Mouse (Mus musculus): ENCODE results near the gene Olfr1185-ps1. TPM values are rescaled to one million over a fixed set of nuclear protein-coding genes. Genes with fewer than 3 reads are reported as not detected.
"Not testable (repeated sequence)": the region's sequence is repeated elsewhere in the genome, so short reads cannot be mapped to it uniquely, and the experiment has no call there.

Gene Olfr1185-ps1
- polyA plus RNA-seq (2014; fragmentation: Nextera tagmentation; extraction: Ambion mirVana): not detected in 2 replicates

- H3K9ac ChIP-seq (ENCODE audit: low read length): no peak within 1 kb of the TSS
- ATAC-seq (replicated peaks; ENCODE audit: low FRiP score, low TSS enrichment, low read depth): no peak
- H3K4me2 ChIP-seq (ENCODE audit: low read length): no peak within 1 kb of the TSS
- WGBS: 67% methylated on average over 2 of the region's 2 CpGs
- no peak within 1 kb of the TSS for H3K27ac ChIP-seq (ENCODE audit: low read depth)
- no peak within 1 kb of the TSS for H3K4me3 ChIP-seq (ENCODE audit: low read depth, low read length)
- no peaks in the 10 kb centered on the region for H3K9me3 ChIP-seq (ENCODE audit: control insufficient read depth, low read length)
- no peaks in the 10 kb centered on the region for H3K36me3 ChIP-seq (ENCODE audit: control insufficient read depth, insufficient read depth, low read length)
- H3K4me1 ChIP-seq (replicated peaks; ENCODE audit: control insufficient read depth, insufficient read depth, low read length): no peaks in the 10 kb centered on the region
- DNase-seq (ENCODE audit: low spot score): no peak
- no peaks in the 10 kb centered on the region for H3K27me3 ChIP-seq (replicated peaks; ENCODE audit: control insufficient read depth, insufficient read depth, low read length)
These were observed at the start of gene Olfr1185-ps1 for GRCm38 (mm10) chr2:88493020-88493419. TSS of gene Olfr1185-ps1 (plus strand) at chr2:88493320.

- no peaks in the 10 kb centered on the region for H3K36me3 ChIP-seq (ENCODE audit: control insufficient read depth, insufficient read depth, low read length)
- H3K4me1 ChIP-seq (replicated peaks; ENCODE audit: control insufficient read depth, insufficient read depth, low read length): no peaks in the 10 kb centered on the region
- H3K4me3 ChIP-seq (ENCODE audit: low read depth, low read length): no peak within 1 kb of the TSS
- no peak for DNase-seq (ENCODE audit: low spot score)
- no peak within 1 kb of the TSS for H3K27ac ChIP-seq (ENCODE audit: low read depth)
- 92% methylated on average over 1 of the region's 1 CpGs for WGBS
- no peak for ATAC-seq (replicated peaks; ENCODE audit: low FRiP score, low TSS enrichment, low read depth)
- H3K9me3 ChIP-seq (ENCODE audit: control insufficient read depth, low read length): no peaks in the 10 kb centered on the region
- no peaks in the 10 kb centered on the region for H3K27me3 ChIP-seq (replicated peaks; ENCODE audit: control insufficient read depth, insufficient read depth, low read length)
- H3K4me2 ChIP-seq (ENCODE audit: low read length): no peak within 1 kb of the TSS
- H3K9ac ChIP-seq (ENCODE audit: low read length): no peak within 1 kb of the TSS
These were observed 44.1 kb upstream of the Olfr1185-ps1 start, which contains the start of gene Gm13757 for GRCm38 (mm10) chr2:88449031-88449430. TSS of gene Gm13757 (minus strand) at chr2:88449131.

- not testable (repeated sequence) for H3K36me3 ChIP-seq (ENCODE audit: control insufficient read depth, insufficient read depth, low read length); H3K4me2 ChIP-seq (ENCODE audit: low read length); H3K4me1 ChIP-seq (replicated peaks; ENCODE audit: control insufficient read depth, insufficient read depth, low read length); ATAC-seq (replicated peaks; ENCODE audit: low FRiP score, low TSS enrichment, low read depth); H3K9me3 ChIP-seq (ENCODE audit: control insufficient read depth, low read length); H3K27ac ChIP-seq (ENCODE audit: low read depth); DNase-seq (ENCODE audit: low spot score); H3K9ac ChIP-seq (ENCODE audit: low read length); H3K4me3 ChIP-seq (ENCODE audit: low read depth, low read length); H3K27me3 ChIP-seq (replicated peaks; ENCODE audit: control insufficient read depth, insufficient read depth, low read length)
- WGBS: 90% methylated on average over 1 of the region's 1 CpGs
These were observed 38.6 kb upstream of the Olfr1185-ps1 start, which contains the start of gene Olfr1183 for GRCm38 (mm10) chr2:88454567-88454966. TSS of gene Olfr1183 (plus strand) at chr2:88454867.

GRCm38 (mm10) chr2:88483298-88483697 is 9.8 kb upstream of the Olfr1185-ps1 start, which contains the start of gene Olfr1184:
TSS of gene Olfr1184 (plus strand) at chr2:88483598.
- Histone ChIP-seq H3K27me3 (replicated peaks; ENCODE audit: control insufficient read depth, insufficient read depth, low read length) (no peaks in the 10 kb centered on the region), H3K4me2 (ENCODE audit: low read length) (no peak within 1 kb of the TSS)
- ATAC-seq (replicated peaks; ENCODE audit: low FRiP score, low TSS enrichment, low read depth): no peak

GRCm38 (mm10) chr2:88518251-88518650 is 25.1 kb downstream of the Olfr1185-ps1 start, which contains the start of gene Olfr1186:
TSS of gene Olfr1186 (plus strand) at chr2:88518551.
- Histone ChIP-seq H3K4me3 (ENCODE audit: low read depth, low read length) (no peak within 1 kb of the TSS), H3K9ac (ENCODE audit: low read length) (no peak within 1 kb of the TSS), H3K27ac (ENCODE audit: low read depth) (no peak within 1 kb of the TSS), H3K4me1 (replicated peaks; ENCODE audit: control insufficient read depth, insufficient read depth, low read length) (no peaks in the 10 kb centered on the region), H3K36me3 (ENCODE audit: control insufficient read depth, insufficient read depth, low read length) (no peaks in the 10 kb centered on the region), H3K4me2 (ENCODE audit: low read length) (no peak within 1 kb of the TSS), H3K9me3 (ENCODE audit: control insufficient read depth, low read length) (no peaks in the 10 kb centered on the region), H3K27me3 (replicated peaks; ENCODE audit: control insufficient read depth, insufficient read depth, low read length) (no peaks in the 10 kb centered on the region)
- DNase-seq (ENCODE audit: low spot score) (no peak), ATAC-seq (replicated peaks; ENCODE audit: low FRiP score, low TSS enrichment, low read depth) (no peak)
- 90% methylated on average over 2 of the region's 2 CpGs for WGBS

More at GRCm38 (mm10) chr2:88483298-88483697, 9.8 kb upstream of the Olfr1185-ps1 start, which contains the start of gene Olfr1184:
- WGBS: 86% methylated on average over 2 of the region's 2 CpGs
- Histone ChIP-seq H3K4me1 (replicated peaks; ENCODE audit: control insufficient read depth, insufficient read depth, low read length) (no peaks in the 10 kb centered on the region), H3K36me3 (ENCODE audit: control insufficient read depth, insufficient read depth, low read length) (no peaks in the 10 kb centered on the region), H3K9me3 (ENCODE audit: control insufficient read depth, low read length) (no peaks in the 10 kb centered on the region), H3K4me3 (ENCODE audit: low read depth, low read length) (no peak within 1 kb of the TSS), H3K9ac (ENCODE audit: low read length) (no peak within 1 kb of the TSS), H3K27ac (ENCODE audit: low read depth) (no peak within 1 kb of the TSS)
- DNase-seq (ENCODE audit: low spot score): no peak

- Histone ChIP-seq H3K4me1 (replicated peaks; ENCODE audit: control insufficient read depth, insufficient read depth, low read length) (no peaks in the 10 kb centered on the region), H3K9me3 (ENCODE audit: control insufficient read depth, low read length) (no peaks in the 10 kb centered on the region), H3K27ac (ENCODE audit: low read depth) (no peak overlapping the region), H3K36me3 (ENCODE audit: control insufficient read depth, insufficient read depth, low read length) (no peaks in the 10 kb centered on the region), H3K9ac (ENCODE audit: low read length) (no peak overlapping the region), H3K4me3 (ENCODE audit: low read depth, low read length) (no peak overlapping the region), H3K4me2 (ENCODE audit: low read length) (no peak overlapping the region), H3K27me3 (replicated peaks; ENCODE audit: control insufficient read depth, insufficient read depth, low read length) (no peaks in the 10 kb centered on the region)
- 74% methylated on average over 3 of the region's 3 CpGs for WGBS
- no peak for DNase-seq (ENCODE audit: low spot score)
- ATAC-seq (replicated peaks; ENCODE audit: low FRiP score, low TSS enrichment, low read depth): no peak
These were observed 32.6 kb downstream of the Olfr1185-ps1 start for GRCm38 (mm10) chr2:88525720-88526119.

Other genes starting within 250 kb of the Olfr1185-ps1 start
- gene Olfr1173, start 213.4 kb upstream of the Olfr1185-ps1 start, polyA plus RNA-seq (2014; fragmentation: Nextera tagmentation; extraction: Ambion mirVana): not detected in 2 replicates
- not detected in 2 replicates for gene Olfr1174-ps, start 178.2 kb upstream of the Olfr1185-ps1 start, polyA plus RNA-seq (2014; fragmentation: Nextera tagmentation; extraction: Ambion mirVana)
- not detected in 2 replicates for gene Olfr1175-ps, start 166.1 kb upstream of the Olfr1185-ps1 start, polyA plus RNA-seq (2014; fragmentation: Nextera tagmentation; extraction: Ambion mirVana)
- gene Olfr1176, start 156.6 kb upstream of the Olfr1185-ps1 start, polyA plus RNA-seq (2014; fragmentation: Nextera tagmentation; extraction: Ambion mirVana): not detected in 2 replicates
- gene Olfr1177-ps, start 146.8 kb upstream of the Olfr1185-ps1 start, polyA plus RNA-seq (2014; fragmentation: Nextera tagmentation; extraction: Ambion mirVana): not detected in 2 replicates
- gene Olfr1178, start 106.3 kb upstream of the Olfr1185-ps1 start, polyA plus RNA-seq (2014; fragmentation: Nextera tagmentation; extraction: Ambion mirVana): not detected in 2 replicates
- gene Olfr1179, start 86.9 kb upstream of the Olfr1185-ps1 start, polyA plus RNA-seq (2014; fragmentation: Nextera tagmentation; extraction: Ambion mirVana): not detected in 2 replicates
- not detected in 2 replicates for gene Olfr1180, start 74.2 kb upstream of the Olfr1185-ps1 start, polyA plus RNA-seq (2014; fragmentation: Nextera tagmentation; extraction: Ambion mirVana)
- gene Olfr1181, start 67.1 kb upstream of the Olfr1185-ps1 start, polyA plus RNA-seq (2014; fragmentation: Nextera tagmentation; extraction: Ambion mirVana): not detected in 2 replicates
- gene Gm13757, start 44.2 kb upstream of the Olfr1185-ps1 start, polyA plus RNA-seq (2014; fragmentation: Nextera tagmentation; extraction: Ambion mirVana): not detected in 2 replicates
- not detected in 2 replicates for gene Olfr1183, start 38.5 kb upstream of the Olfr1185-ps1 start, polyA plus RNA-seq (2014; fragmentation: Nextera tagmentation; extraction: Ambion mirVana)
- gene Olfr1184, start 9.7 kb upstream of the Olfr1185-ps1 start, polyA plus RNA-seq (2014; fragmentation: Nextera tagmentation; extraction: Ambion mirVana): not detected in 2 replicates
- gene Olfr1186, start 25.2 kb downstream of the Olfr1185-ps1 start, polyA plus RNA-seq (2014; fragmentation: Nextera tagmentation; extraction: Ambion mirVana): not detected in 2 replicates
- gene Olfr1188, start 63.6 kb downstream of the Olfr1185-ps1 start, polyA plus RNA-seq (2014; fragmentation: Nextera tagmentation; extraction: Ambion mirVana): not detected in 2 replicates
- gene Olfr1189, start 93.1 kb downstream of the Olfr1185-ps1 start, polyA plus RNA-seq (2014; fragmentation: Nextera tagmentation; extraction: Ambion mirVana): not detected in 2 replicates
- gene Olfr1191-ps1, start 147.2 kb downstream of the Olfr1185-ps1 start, polyA plus RNA-seq (2014; fragmentation: Nextera tagmentation; extraction: Ambion mirVana): not detected in 2 replicates
- gene Olfr1192-ps1, start 155.2 kb downstream of the Olfr1185-ps1 start, polyA plus RNA-seq (2014; fragmentation: Nextera tagmentation; extraction: Ambion mirVana): not detected in 2 replicates
- gene Olfr1193, start 182.3 kb downstream of the Olfr1185-ps1 start, polyA plus RNA-seq (2014; fragmentation: Nextera tagmentation; extraction: Ambion mirVana): not detected in 2 replicates
- not detected in 2 replicates for gene Olfr1195, start 195.9 kb downstream of the Olfr1185-ps1 start, polyA plus RNA-seq (2014; fragmentation: Nextera tagmentation; extraction: Ambion mirVana)
- not detected in 2 replicates for gene Olfr1196, start 211.3 kb downstream of the Olfr1185-ps1 start, polyA plus RNA-seq (2014; fragmentation: Nextera tagmentation; extraction: Ambion mirVana)
- not detected in 2 replicates for gene Olfr1197, start 239.0 kb downstream of the Olfr1185-ps1 start, polyA plus RNA-seq (2014; fragmentation: Nextera tagmentation; extraction: Ambion mirVana)

Data from intestine, embryonic 14.5 days (tissue).